Mouse (Mus musculus) thymus, postnatal 0 days (tissue): ENCODE data around the gene Fbxl22. TPM values are rescaled to one million over a fixed set of nuclear protein-coding genes. Genes with fewer than 3 reads are reported as not detected.
A peak's percentile ranks its signal among the peaks of the same experiment; 100 is the strongest.

Experiments used
- DNase-seq: peaks from one replicate; pipeline ENCODE4 v3.0.0-alpha.2; 2015; ENCODE audit warnings: low spot score
- polyA plus RNA-seq: library from polyadenylated mRNA; unstranded; fragments of >200 nt; fragmentation: Nextera tagmentation; extraction: Ambion mirVana; gene quantifications from 2 replicates; pipeline ENCODE4 v1.2.1, GENCODE M21; 2015

Fbxl22 gene
- 1.3 and 1.8 TPM in 2 replicates for polyA plus RNA-seq

DNA sequence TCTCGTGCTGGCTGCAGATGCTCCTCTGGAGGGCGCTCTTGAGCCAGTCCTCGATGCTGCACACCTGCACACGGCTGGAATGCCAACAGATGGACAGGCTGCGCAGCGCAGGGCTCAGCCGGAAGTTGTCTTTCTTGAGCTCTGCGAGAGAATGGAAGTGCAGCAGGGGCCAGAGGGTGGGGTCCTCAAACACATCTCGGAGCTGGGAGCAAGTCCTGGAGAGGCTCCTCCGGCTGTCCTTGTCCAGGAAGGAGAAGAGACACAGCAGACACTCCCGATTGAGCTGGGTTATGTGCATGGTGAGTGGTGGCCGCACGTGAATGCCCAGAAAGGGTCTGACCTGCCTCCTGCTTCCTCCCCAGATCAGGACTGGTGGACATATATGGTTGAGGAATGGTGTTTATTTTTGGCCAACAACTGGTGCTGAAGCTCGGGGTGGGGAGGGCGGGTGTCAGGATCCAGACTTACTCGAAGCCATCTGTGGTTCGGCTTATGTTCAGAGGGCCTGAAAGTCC lies at the start of gene Fbxl22:
TSS of gene Fbxl22 (minus strand) at position 338 of the 515 bp plus-strand sequence.
- DNase-seq, result peak; percentile 50

DNA sequence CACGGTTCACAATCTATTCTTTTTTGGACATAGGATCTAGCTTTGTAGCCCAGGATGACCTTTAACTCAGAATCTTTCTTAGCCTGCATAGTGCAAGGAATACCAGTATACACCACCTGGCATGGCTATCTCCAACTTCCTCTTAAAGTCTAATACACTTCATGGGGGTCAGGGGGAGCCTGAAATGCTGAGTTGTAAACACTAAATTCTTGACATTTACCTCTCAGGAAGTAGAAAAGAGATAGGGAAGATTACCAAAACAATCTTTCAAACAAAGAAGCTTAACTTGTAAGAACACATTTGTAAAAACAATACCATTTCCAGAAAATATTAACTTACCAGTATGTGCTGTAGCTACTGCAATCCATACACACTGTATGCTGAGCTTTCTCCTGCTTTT lies 47.8 kb upstream of the Fbxl22 start:
- no peak for DNase-seq

DNA sequence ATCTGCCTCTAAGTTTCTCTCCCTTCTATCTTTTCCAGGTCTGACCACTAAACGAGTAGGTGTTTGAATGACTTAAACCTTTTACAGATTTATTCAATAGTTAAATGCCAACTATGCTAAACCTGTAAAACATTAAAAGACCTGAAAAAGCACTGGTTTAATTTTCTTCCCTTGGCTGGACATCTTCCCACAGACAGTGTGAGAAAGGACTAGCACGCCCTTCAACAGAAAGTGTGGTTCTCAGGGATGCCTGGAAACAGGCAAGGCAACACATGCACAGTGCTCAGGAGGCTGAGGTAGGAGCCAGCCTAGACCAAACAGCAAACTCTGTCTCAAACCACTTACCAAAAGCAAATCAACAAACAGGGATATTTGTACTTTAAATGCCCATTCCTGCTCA lies 47.1 kb upstream of the Fbxl22 start:
- no peak for DNase-seq

DNA sequence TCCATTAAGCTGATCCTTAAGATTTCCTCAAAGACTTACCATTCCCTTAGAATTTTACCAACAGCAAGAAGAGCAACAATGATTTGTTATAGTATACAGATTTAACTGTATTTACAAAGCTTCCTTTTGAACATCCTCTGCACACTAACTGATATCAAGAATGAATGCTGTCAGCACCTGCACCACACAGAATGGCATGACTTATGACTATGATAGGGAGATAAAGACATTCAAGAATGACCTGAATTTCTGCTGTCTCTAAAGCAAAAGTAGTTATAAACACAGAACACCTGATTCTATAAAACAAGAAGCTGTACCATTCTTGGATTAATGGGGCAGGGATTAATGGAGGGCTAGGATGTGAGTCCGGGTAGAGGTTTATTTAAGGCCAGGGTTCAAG lies 46.3 kb upstream of the Fbxl22 start:
- peak; percentile 65 for DNase-seq

DNA sequence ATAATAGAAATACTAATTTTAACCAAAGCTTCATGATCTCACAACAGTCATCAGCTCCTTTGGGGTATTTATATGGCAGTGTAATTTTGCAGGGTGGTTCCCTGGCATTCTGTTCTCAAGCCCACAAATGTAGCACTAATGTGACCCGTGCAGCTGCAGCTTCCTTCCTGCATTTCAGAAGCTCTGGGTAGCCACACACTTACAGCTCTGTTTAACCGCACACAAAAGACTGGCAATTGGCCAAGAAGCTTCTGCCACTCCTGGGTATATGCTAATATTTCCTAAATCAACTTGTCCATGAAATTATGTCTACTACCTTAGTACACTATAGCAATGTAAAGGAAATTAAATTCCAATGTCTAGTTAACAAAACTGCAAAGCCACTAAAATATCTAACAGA lies 45.9 kb upstream of the Fbxl22 start:
- peak; percentile 80 for DNase-seq

DNA sequence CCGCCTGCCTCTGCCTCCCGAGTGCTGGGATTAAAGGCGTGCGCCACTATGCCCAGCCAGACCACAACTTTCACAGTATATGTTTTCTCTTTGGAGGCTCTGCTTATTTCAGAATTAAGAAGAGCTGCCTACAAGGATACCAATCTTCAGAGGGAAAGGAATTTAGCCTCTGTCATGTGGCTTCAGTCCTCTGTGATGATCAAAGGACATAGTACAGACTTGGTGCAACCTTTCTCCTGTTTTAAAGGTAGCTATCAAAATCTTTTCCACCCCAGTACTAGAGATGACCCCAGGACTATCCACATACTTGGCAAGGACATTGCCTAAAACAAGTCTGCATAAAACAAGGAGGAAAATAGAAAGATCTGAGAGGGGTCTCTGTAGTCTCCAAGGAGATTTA lies 44.6 kb upstream of the Fbxl22 start:
- no peak for DNase-seq

DNA sequence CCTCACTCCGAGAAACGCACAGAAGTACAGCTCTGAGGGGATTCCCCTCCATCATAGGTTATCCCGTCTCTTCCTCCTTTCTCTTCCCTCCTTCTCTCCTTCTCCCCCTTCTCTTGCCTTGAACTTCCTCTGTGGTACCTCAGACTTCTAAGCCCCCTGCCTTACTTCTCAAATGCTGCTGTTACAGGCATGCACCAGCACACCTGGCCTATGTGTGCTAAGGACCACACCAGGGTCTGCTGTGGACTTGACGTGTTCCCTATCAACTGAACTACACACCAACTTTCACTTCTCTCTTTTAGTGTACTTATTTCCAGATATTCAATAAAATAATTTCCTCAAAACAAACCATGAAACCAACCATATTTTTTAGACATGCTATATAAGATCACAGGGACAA lies 28.4 kb upstream of the Fbxl22 start:
- DNase-seq, result no peak

DNA sequence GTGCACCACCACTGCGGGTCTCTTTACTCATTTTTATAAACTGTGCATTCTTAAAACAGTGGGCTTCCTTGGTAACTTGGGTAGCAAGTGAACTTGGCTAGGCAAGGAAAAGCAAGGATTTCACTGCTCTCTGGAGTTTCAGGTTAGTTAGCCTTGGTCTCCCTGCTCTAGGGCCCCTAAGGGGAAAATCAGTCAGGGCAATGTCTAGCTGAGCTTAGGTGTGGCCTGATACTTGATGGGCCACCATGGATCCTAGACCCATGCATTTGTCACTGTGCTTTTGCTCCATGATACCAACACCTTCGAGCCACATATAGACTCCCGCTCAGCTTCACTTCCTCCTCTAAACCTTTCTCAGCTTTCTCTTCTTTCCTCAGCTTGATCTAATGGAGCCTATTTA lies 7.2 kb upstream of the Fbxl22 start:
- no peak for DNase-seq

DNA sequence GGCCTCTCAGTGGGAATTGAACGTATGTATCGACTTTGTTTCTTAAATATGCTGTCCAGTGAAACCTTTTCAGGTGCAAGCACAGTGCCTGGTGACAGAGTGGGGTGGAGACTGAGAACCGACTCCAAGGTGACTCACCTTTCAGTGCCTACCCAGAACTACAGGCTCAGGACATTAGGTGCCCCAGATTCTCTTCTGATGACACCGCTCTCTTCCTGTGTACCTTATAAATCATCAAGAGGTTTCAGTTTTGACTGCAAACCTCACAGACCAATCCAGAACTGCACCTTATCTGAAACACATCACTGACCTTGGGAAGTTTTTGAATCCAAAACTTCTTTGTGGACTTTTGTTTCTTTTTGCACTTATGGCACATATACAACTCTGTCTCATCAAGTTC lies 5.9 kb upstream of the Fbxl22 start:
- DNase-seq, result no peak

DNA sequence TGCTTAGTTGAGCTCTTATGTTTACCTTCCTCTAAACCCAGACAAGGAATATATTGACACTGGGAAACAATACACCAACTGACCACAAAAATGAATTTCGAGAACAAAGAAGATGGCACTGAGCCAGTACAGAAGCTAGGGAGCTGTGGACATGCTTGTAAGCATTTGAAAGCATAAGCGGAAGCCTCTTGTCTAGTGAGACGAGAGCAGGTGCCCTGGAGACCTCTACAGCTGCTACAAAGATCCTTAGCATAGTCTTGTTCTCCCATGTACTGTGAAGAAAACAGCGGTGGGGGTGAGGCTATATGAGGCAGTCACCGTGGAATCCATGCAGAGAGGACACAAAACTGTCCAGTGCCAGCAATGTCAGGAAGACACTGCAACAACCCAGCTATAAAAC lies 4.5 kb upstream of the Fbxl22 start:
- DNase-seq, result no peak

DNA sequence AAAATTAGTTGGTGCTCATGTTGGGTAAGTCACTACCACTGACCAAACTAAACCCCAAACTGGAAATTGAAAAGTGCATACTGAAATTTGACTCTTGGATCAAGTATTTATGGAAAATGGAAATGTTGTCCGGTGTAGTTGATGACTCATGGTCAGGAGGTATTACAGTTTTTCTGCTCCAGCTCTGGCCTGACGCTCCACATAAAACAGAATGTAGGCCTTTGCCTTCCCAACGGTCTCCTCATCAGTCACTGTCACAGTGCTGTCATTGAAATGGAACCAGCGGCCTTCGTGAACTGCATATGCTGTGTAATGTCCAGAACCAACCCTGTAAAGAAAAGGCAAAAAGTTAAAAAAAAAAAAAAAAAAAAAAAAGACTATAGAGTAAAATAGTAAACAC lies 3.9 kb upstream of the Fbxl22 start:
- DNase-seq, result no peak

DNA sequence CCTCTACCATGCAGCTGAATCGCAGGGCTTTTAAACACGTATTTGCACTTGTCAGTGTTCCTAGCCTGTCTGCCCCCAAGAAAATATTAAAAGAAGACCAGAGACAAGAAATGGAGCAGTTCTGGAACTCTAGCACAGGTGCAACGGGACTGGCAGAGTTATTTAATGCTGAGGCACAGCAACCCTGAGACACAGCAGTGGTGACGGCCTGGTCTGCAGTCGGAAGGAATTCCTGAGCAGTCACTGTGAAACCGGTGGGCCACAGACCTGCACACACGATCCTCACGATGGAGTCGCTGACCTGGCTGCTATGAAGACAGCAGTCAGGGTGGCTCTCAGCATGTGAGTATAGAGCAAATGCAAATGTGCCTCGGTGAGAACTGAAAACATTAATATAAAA lies 3.4 kb upstream of the Fbxl22 start:
- DNase-seq, result no peak

DNA sequence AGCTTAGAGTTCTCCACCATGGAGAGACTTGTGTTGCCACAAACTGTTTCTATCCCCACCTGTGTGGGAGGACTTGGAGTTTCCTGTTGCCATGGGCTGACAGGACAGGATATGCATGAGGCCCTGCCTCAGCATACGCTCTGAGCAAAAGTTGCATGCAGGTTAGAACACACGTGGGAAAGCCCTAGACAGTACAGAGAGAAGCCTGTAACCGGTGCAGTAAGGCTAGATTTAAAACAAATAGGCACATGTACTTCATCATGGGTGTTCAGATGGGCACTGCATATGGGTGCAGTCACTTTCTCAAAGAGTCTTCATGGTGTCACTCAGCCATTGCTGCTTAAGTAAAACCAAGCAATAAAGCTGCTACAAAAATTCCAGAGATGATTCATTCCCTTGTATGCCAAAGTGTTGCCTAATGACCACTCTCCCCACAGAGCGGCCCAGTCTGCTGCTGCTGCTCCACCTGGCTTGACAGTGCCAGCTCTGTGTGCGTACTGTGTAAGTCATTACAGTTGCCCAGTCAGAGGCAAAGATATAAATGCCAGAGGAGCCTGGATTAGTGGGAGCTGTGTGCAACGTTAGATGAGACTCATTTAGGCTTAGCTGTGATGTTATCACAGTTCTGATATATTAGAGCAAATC lies 2.0 kb upstream of the Fbxl22 start:
- DNase-seq, result no peak

DNA sequence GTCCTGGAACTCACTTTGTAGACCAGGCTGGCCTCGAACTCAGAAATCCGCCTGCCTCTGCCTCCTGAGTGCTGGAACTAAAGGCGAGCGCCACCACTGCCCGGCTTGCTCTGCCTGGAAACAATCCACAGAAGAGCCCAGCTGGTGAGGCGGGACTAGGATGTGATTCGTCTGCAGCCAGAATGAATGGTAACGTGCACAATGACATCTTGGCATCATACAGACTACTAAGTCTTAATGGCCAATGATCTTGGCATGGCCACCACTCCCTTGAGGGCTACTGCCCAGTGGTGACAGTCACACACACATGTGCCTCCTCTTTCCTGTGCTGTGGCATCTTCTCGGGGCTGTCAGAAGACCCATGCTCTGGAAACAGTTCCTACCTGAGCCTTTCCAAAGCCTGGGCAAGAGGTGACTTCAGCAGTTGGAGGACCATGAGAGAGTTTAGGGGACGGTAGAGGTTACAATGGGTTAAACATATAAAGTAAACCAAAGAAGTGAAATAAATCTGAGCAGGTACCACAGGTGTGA lies 1.4 kb upstream of the Fbxl22 start:
- no peak for DNase-seq

DNA sequence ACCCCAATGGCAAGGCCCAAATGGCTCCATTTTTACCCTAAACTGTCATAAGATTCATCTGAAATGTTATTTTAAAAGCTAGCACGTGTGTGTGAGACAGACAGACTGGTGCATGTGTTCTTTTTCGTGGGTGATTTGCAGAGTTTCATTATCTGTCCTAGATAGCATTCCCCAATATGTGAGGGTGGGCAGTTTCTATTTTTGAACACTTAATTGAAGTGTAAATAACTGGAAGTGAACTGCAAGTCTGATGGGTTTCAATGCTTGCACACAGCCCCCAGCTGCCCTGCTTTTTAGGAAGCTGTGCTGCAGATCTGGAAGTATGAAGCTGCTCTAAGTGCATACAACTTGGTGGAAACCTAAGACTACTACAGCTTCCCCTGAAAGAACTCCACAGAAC lies 722 bp upstream of the Fbxl22 start:
- no peak for DNase-seq

DNA sequence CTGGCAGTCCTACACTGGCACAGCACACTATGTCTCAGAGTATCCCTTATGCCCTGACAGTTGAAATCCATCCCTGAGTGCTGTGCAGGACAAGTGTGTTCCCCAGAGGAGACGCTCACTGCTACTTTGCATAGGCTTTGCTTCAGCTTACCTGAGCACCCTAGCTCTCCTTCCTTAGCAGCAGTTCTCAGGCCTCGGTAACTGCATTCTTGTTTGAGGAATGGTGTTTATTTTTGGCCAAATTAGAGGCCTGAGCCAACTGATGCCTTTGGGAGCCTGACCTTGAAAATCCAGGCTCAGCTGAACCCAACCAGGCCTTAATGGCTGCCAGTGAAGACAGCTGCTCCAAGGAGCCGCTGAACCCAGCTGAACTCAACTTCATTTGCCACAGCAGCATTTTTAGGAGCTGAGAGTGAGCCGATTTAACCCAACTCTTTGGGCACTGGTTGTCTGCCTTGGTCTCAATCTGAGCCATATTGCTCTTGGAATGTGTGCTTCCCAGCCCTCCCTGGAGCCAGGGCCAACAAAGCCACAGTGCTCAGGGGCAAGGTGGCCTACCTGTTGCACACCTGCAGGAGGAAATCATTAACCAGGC lies 635 bp downstream of the Fbxl22 start:
- no peak for DNase-seq

DNA sequence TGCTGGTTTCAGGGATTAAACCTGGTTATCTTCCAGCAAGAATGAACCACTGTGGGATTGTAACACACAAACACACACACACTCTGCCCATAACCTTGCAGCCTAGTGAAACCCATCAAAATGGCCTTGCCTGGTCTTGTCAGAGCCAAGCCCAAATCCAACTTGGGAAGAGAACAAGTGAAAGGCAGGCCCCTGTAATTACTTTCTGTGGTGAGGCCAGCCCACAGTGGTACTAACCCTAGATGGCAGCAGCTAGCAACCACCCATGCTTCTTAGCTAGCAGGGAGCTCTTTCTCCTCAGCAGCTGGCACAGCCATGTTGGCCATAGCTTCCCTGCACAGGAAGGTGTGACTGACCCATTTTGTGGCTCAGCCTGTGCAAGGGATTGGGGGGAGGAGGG lies 1.2 kb downstream of the Fbxl22 start:
- peak; percentile 67 for DNase-seq

DNA sequence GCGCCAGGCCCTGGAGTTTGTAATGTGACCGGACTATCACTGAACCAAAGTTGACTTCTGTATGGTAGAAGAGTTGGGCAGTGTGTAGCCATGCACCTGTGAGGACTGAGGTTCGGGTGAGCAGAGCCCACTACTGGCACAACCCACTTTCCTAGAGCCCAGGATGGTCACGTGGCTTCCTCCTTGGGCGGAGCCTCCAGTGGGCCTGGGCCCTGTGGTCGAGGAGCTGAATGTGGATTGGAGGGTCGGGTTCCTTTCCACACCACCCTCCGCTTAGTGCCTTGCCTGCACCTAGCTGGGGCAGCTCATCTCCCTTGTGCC lies 2.1 kb downstream of the Fbxl22 start:
- peak; percentile 89 for DNase-seq

DNA sequence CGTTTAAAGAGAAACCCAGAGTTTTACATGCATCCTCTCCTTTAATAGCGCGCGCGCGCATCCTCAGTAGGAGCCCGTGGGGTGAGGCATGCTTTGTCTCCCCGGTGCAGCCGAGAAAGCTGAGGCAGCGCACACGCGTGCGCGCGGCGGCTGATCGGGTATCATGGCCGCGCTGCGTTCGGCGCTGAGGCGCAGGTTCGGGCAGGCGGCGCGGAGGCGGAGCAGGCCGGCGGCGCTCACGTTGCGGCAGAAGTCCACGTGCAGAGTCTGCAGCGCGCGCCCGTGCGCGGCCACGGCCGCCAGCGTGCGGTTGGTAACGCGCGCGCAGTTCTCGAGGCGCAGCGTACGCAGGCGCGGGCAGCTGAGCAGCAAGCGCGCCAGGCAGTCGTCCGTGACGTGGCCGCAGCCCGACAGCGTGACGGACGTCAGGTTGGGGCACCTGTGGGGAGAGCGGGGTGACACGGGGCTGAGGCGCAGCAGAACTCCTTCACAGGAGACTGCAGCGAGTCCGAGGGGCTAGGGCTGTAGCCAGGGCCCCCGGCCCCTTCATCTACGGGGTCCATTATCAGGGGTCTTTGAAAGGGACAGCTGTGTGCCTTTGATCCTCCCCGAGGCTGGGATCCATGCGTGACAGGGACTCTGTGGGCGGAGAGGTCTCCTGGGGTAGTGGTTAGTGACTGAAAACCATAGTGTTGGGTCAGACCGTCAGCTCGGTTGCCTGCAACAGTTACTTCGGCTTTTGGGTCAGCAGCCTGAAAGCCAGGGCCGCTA lies 2.6 kb downstream of the Fbxl22 start:
- DNase-seq, result peak; percentile 97

DNA sequence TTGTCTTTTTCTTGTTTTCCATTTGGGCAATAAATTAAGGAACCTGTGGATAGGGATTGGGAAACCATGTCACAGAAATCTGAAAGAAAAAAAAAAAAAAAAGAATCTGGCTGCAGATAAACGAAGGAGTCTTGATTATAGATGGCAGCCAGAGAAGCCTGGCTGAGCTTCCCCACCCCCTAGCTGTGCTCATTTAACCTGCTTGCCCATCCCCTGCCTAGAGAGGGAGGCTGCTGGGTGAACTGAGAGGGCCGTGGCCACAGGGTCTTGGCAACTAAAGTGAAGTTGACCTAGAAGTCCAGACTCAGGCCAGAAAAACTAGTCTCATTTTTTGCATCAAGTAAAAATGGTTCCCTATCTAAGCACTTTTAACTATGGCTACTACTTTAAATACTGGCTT lies 3.4 kb downstream of the Fbxl22 start:
- DNase-seq, result no peak

DNA sequence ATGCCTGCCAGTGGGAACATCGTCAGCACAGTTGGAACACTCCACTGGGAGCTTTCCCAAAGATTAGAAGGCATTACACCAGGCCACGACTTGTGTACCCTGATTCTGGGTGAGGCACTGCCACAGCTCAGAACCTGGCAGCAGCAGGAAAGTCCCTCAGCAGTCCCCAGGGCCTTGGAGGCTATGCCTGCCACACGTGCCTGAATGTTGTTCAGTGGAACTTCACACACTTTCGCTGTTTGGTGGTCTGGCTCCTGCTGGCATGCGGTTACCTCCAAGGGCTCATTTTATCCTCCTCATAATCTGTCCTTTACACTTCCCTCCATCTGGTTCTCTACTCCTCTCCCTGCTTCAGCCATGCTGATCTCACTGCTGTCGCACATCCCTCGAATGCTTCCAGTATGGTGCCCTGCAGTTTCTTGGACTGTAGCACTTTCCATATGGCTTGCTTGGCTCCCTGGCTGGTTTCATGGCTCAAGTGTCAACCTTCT lies 4.0 kb downstream of the Fbxl22 start:
- DNase-seq, result no peak

DNA sequence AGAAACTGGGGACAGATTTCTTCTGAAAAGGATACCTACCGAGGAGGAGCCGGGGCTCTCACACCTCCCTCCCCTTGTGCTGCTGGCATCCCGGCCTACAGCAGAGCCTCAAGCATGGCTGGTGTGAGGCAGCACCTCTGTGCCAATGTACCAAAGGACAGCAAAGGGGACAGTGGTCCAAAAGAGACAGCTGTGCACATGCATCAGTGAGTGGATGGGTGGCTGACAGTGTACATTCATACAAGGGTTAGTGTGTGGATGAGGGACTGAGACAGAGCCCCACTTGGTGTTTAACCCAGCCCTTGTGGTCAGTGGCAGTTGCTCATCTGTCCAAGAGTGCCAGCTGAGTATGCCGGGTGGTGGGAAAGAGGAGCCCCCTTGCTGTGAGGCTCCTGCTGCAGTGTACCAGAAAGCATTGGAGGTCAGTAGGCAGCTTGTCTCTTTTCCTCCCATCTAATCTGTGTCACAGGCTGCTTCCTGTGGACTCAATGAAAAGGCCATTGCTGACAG lies 5.4 kb downstream of the Fbxl22 start:
- no peak for DNase-seq
